Mouse (Mus musculus) stomach, embryonic 14.5 days (tissue): ENCODE results near the gene Pcx. TPM values are rescaled to one million over a fixed set of nuclear protein-coding genes. Genes with fewer than 3 reads are reported as not detected.

Experiments
- ATAC-seq: fragments of 200-750 bp; cut with Nextera tagmentation; 2 replicates; pipeline ENCODE4 v1.8.0; 2017; ENCODE audit warnings: low read depth, moderate TSS enrichment; ENCODE audit not compliant: insufficient number of reproducible peaks, insufficient read depth, low FRiP score
- H3K27ac ChIP-seq: fragments of 300-500 bp; sonication (generic); 2 replicates; pipeline ENCODE4 v1.5.1; 2014; ENCODE audit warnings: mild to moderate bottlenecking, low read length, moderate library complexity, mixed read lengths
- H3K27me3 ChIP-seq: fragments of 300-500 bp; sonication (generic); 2 replicates; pipeline ENCODE4 v1.6.1; 2014; ENCODE audit warnings: low read length, control low read depth, mixed read lengths; ENCODE audit not compliant: control insufficient read depth, insufficient read depth
- H3K36me3 ChIP-seq: fragments of 300-500 bp; sonication (generic); 2 replicates; pipeline ENCODE4 v1.6.1; 2014; ENCODE audit warnings: mild to moderate bottlenecking, control low read depth, low read length, moderate library complexity, mixed read lengths; ENCODE audit not compliant: control insufficient read depth, insufficient read depth
- H3K4me1 ChIP-seq: fragments of 300-500 bp; sonication (generic); 2 replicates; pipeline ENCODE4 v1.6.1; 2014; ENCODE audit warnings: low read length, control low read depth, mixed read lengths; ENCODE audit not compliant: control insufficient read depth, insufficient read depth
- H3K4me2 ChIP-seq: fragments of 300-500 bp; sonication (generic); replicated peaks from 2 replicates; pipeline ENCODE4 v1.6.1; 2014; ENCODE audit warnings: low read depth, low read length, control low read depth
- H3K4me3 ChIP-seq: fragments of 300-500 bp; sonication (generic); 2 replicates; pipeline ENCODE4 v1.5.1; 2014; ENCODE audit warnings: low read depth, low read length, control low read depth
- H3K9ac ChIP-seq: fragments of 300-500 bp; sonication (generic); replicated peaks from 2 replicates; pipeline ENCODE4 v1.6.1; 2014; ENCODE audit warnings: low read depth, mild to moderate bottlenecking, control low read depth, low read length, moderate library complexity, mixed read lengths
- H3K9me3 ChIP-seq: fragments of 300-500 bp; sonication (generic); 2 replicates; pipeline ENCODE4 v1.6.1; 2016; ENCODE audit warnings: low read depth, low read length, control low read depth; ENCODE audit not compliant: control insufficient read depth
- WGBS: fragments of 180-500 bp; shearing (Covaris S2); extraction: QIAGEN DNeasy Blood & Tissue Kit; methylation state at CpG from one replicate; pipeline ENCODE4 v1.1.7; 2014; 5-methylcytosine and 5-hydroxymethylcytosine counted together
- polyA plus RNA-seq: library from polyadenylated mRNA; unstranded; fragments of >200 nt; fragmentation: Nextera tagmentation; extraction: Ambion mirVana; gene quantifications from 2 replicates; pipeline ENCODE4 v1.2.1, GENCODE M21; 2014

Pcx gene
- polyA plus RNA-seq = 11.4 and 12.7 TPM in 2 replicates

- peak within 1 kb of the TSS; percentile 30; the same call in 1 of the 2 replicates for H3K9ac ChIP-seq
- H3K4me2 ChIP-seq = peak within 1 kb of the TSS; percentile 87
- peak; percentile 100 for ATAC-seq
- H3K36me3 ChIP-seq = no peaks in the 10 kb centered on the region
- H3K4me1 ChIP-seq = peaks cover 9% of the 10 kb centered on the region; the same call in 1 of the 2 replicates
- H3K4me3 ChIP-seq = peak within 1 kb of the TSS; percentile 75
- WGBS = under 1% methylated on average over 81 of the region's 82 CpGs
- H3K27ac ChIP-seq = no peak within 1 kb of the TSS
- H3K27me3 ChIP-seq = no peaks in the 10 kb centered on the region
- H3K9me3 ChIP-seq = no peaks in the 10 kb centered on the region
These were observed at the start of gene Pcx for GRCm38 (mm10) chr19:4509986-4510963. Gene Pcx (plus strand): TSS chr19:4510472.

GRCm38 (mm10) chr19:4461981-4462380 is 48.3 kb upstream of the Pcx start:
- 78% methylated on average over 8 of the region's 8 CpGs for WGBS
- no peak for ATAC-seq
- H3K27ac ChIP-seq = no peak overlapping the region
- no peaks in the 10 kb centered on the region for H3K9me3 ChIP-seq
- no peak overlapping the region for H3K4me3 ChIP-seq
- H3K4me2 ChIP-seq = no peak overlapping the region
- no peaks in the 10 kb centered on the region for H3K4me1 ChIP-seq
- no peaks in the 10 kb centered on the region for H3K27me3 ChIP-seq
- no peaks in the 10 kb centered on the region for H3K36me3 ChIP-seq
- no peak overlapping the region for H3K9ac ChIP-seq

DNA sequence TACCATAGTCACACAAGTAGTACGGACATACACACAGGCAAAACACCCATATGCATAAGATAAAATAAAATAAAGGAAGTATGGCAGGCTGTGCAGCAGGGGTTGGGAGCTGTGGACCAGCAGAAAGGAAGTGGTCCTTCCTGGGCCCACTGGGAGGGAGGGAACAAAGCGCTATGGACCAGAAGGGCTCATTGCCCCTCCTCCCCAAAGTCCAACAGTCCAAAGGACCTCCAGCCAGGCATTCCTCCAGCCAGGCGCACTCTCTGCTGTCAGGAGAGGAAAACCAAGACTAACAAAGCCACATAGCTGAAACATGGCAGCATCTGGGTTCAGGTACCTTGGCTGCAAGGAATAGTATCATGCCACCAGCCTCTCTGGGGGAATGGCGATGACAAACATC is 45.6 kb upstream of the Pcx start:
- H3K27me3 ChIP-seq = no peaks in the 10 kb centered on the region
- H3K9me3 ChIP-seq = no peaks in the 10 kb centered on the region
- H3K36me3 ChIP-seq = no peaks in the 10 kb centered on the region
- ATAC-seq = no peak
- H3K9ac ChIP-seq = no peak overlapping the region
- H3K4me1 ChIP-seq = no peaks in the 10 kb centered on the region
- H3K4me3 ChIP-seq = no peak overlapping the region
- H3K27ac ChIP-seq = no peak overlapping the region
- no peak overlapping the region for H3K4me2 ChIP-seq
- WGBS = 85% methylated on average over 4 of the region's 4 CpGs

DNA sequence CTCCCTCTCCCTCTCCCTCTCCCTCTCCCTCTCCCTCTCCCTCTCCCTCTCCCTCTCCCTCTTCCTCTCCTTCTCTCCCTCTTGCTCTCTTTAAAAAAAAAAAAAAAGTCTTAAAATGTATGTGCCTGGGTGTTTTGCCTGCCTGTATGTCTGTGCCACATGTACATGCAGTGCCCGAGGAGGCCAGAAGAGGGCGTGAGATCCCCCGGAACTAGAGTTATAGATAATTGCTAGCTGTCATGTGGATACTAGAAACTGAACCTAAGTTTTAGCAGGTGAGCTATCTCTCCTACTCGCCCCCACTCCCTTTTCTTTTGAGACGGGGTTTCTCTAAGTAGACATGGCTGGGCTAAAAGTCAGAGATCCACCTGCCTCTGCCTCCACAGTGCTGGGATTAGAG is 41.9 kb upstream of the Pcx start:
- no peak overlapping the region for H3K4me3 ChIP-seq
- H3K4me1 ChIP-seq = no peaks in the 10 kb centered on the region
- no peaks in the 10 kb centered on the region for H3K27me3 ChIP-seq
- no peak overlapping the region for H3K27ac ChIP-seq
- WGBS = 26% methylated on average over 5 of the region's 5 CpGs
- no peak for ATAC-seq
- H3K9ac ChIP-seq = no peak overlapping the region
- H3K36me3 ChIP-seq = no peaks in the 10 kb centered on the region
- no peaks in the 10 kb centered on the region for H3K9me3 ChIP-seq
- H3K4me2 ChIP-seq = no peak overlapping the region

- Histone ChIP-seq H3K4me1 (0 out of 2 replicates have a peak, but pooled peaks cover 3% of the 10 kb centered on the region), H3K36me3 (no peaks in the 10 kb centered on the region), H3K27ac (no peak overlapping the region), H3K4me2 (no peak overlapping the region), H3K9me3 (no peaks in the 10 kb centered on the region), H3K4me3 (no peak overlapping the region), H3K9ac (no peak overlapping the region), H3K27me3 (no peaks in the 10 kb centered on the region)
- ATAC-seq = no peak
- 91% methylated on average over 5 of the region's 5 CpGs for WGBS
These were observed 36.7 kb upstream of the Pcx start for GRCm38 (mm10) chr19:4473549-4473948.

- no peaks in the 10 kb centered on the region for H3K27me3 ChIP-seq
- no peak overlapping the region for H3K9ac ChIP-seq
- no peak overlapping the region for H3K27ac ChIP-seq
- H3K36me3 ChIP-seq = no peaks in the 10 kb centered on the region
- no peaks in the 10 kb centered on the region for H3K9me3 ChIP-seq
- WGBS = 48% methylated on average over 3 of the region's 3 CpGs
- H3K4me1 ChIP-seq = 0 out of 2 replicates have a peak, but pooled peaks cover 3% of the 10 kb centered on the region
- no peak overlapping the region for H3K4me2 ChIP-seq
- no peak for ATAC-seq
- no peak overlapping the region for H3K4me3 ChIP-seq
These were observed 35.5 kb upstream of the Pcx start for GRCm38 (mm10) chr19:4474739-4475138.

GRCm38 (mm10) chr19:4475224-4475925 is 34.9 kb upstream of the Pcx start:
- Histone ChIP-seq H3K27ac (no peak overlapping the region), H3K4me2 (no peak overlapping the region), H3K27me3 (no peaks in the 10 kb centered on the region), H3K36me3 (no peaks in the 10 kb centered on the region), H3K4me1 (0 out of 2 replicates have a peak, but pooled peaks cover 3% of the 10 kb centered on the region), H3K9me3 (no peaks in the 10 kb centered on the region), H3K9ac (no peak overlapping the region), H3K4me3 (no peak overlapping the region)
- 81% methylated on average over 11 of the region's 11 CpGs for WGBS
- ATAC-seq = no peak

GRCm38 (mm10) chr19:4476601-4477257 is 33.5 kb upstream of the Pcx start:
- no peak overlapping the region for H3K27ac ChIP-seq
- H3K4me1 ChIP-seq = 0 out of 2 replicates have a peak, but pooled peaks cover 3% of the 10 kb centered on the region
- H3K36me3 ChIP-seq = no peaks in the 10 kb centered on the region
- H3K4me2 ChIP-seq = peak overlapping the region; percentile 94
- ATAC-seq = 0 out of 2 replicates have a peak, but pooled peaks have one; percentile 59
- no peaks in the 10 kb centered on the region for H3K27me3 ChIP-seq
- no peaks in the 10 kb centered on the region for H3K9me3 ChIP-seq
- peak overlapping the region; percentile 26; the same call in 1 of the 2 replicates for H3K9ac ChIP-seq
- under 1% methylated on average over 70 of the region's 70 CpGs for WGBS
- peak overlapping the region; percentile 52 for H3K4me3 ChIP-seq
